Mouse (Mus musculus) bone marrow, adult 2 months (tissue): Measurements from ENCODE around the gene Gm11985. TPM values are rescaled to one million over a fixed set of nuclear protein-coding genes. Genes with fewer than 3 reads are reported as not detected.

Experiments used
- H3K27ac ChIP-seq: fragments of 200-500 bp; 2 replicates; pipeline ENCODE4 v1.5.1; 2012; ENCODE audit warnings: low read depth, mild to moderate bottlenecking, control low read depth, inconsistent platforms, low read length; ENCODE audit not compliant: control insufficient read depth, poor library complexity, insufficient read depth
- H3K4me1 ChIP-seq: fragments of 200-500 bp; 2 replicates; pipeline ENCODE4 v1.6.1; 2011; ENCODE audit warnings: low read length; ENCODE audit not compliant: control insufficient read depth, insufficient read depth
- H3K4me3 ChIP-seq: fragments of 200-500 bp; replicated peaks from 2 replicates; pipeline ENCODE3; 2011; ENCODE audit warnings: mild to moderate bottlenecking, low read depth, low read length, control low read depth; ENCODE audit not compliant: control insufficient read depth
- CTCF ChIP-seq: fragments of 200-500 bp; IDR thresholded peaks from 2 replicates; pipeline ENCODE4 v1.5.1; 2011; ENCODE audit warnings: low read length, control low read depth; ENCODE audit not compliant: control insufficient read depth, insufficient read depth
- POLR2A ChIP-seq: fragments of 200-500 bp; IDR thresholded peaks from 2 replicates; pipeline ENCODE4 v1.6.1; 2011; ENCODE audit warnings: low read depth, mild to moderate bottlenecking, control low read depth, low read length, borderline replicate concordance; ENCODE audit not compliant: control insufficient read depth
- WGBS: fragments of 180-500 bp; shearing (Covaris S2); methylation state at CpG from one replicate; pipeline ENCODE4 v1.1.7; 2018; 5-methylcytosine and 5-hydroxymethylcytosine counted together
- polyA plus RNA-seq: library from polyadenylated mRNA; stranded (reverse); fragments of >200 nt; gene quantifications from 2 replicates; pipeline ENCODE4 v1.2.4, GENCODE M21; 2011; ENCODE audit warnings: low replicate concordance; ENCODE audit not compliant: missing spikeins, insufficient read depth, insufficient read length

The Gm11985 gene
- polyA plus RNA-seq, result not detected in 2 replicates

- TF ChIP-seq POLR2A (no peak), CTCF (no peak)
- no peak within 1 kb of the TSS for H3K4me3 ChIP-seq
- H3K4me1 ChIP-seq, result no peaks in the 10 kb centered on the region
- no peak within 1 kb of the TSS for H3K27ac ChIP-seq
- 77% methylated on average over 13 of the region's 13 CpGs for WGBS
Measured at GRCm38 (mm10) chr11:7188469-7188868, at the start of gene Gm11985. TSS of gene Gm11985 (minus strand) at chr11:7188569.

DNA sequence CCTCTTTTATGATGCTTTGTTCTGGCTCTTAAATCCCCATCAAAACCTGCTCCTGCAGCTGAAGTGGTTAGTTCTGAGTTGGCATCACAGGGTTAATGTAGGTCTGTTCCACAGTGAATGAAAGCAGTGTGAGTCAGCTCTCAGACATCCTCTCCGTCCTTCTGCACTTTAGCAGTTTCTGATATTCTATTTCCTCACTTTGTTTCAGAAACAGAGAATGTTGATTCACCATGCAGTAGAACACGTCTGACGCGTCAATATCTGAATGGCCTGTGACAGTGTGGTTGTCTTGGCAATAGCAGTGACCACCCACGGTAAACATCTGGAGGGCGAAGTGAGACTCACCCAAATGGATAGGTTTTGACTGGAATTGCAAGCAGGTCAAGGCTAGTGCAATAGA is 49.3 kb upstream of the Gm11985 start:
- H3K27ac ChIP-seq, result no peak overlapping the region
- 52% methylated on average over 6 of the region's 6 CpGs for WGBS
- TF ChIP-seq CTCF, result no peak
- no peak for TF ChIP-seq POLR2A

GRCm38 (mm10) chr11:7236751-7237150 is 48.4 kb upstream of the Gm11985 start:
- Histone ChIP-seq H3K4me3 (no peak overlapping the region), H3K4me1 (no peaks in the 10 kb centered on the region), H3K27ac (no peak overlapping the region)
- TF ChIP-seq CTCF (no peak), POLR2A (no peak)
- 66% methylated on average over 2 of the region's 2 CpGs for WGBS

More for the DNA sequence above, 49.3 kb upstream of the Gm11985 start:
- H3K4me1 ChIP-seq, result no peaks in the 10 kb centered on the region
- no peak overlapping the region for H3K4me3 ChIP-seq

DNA sequence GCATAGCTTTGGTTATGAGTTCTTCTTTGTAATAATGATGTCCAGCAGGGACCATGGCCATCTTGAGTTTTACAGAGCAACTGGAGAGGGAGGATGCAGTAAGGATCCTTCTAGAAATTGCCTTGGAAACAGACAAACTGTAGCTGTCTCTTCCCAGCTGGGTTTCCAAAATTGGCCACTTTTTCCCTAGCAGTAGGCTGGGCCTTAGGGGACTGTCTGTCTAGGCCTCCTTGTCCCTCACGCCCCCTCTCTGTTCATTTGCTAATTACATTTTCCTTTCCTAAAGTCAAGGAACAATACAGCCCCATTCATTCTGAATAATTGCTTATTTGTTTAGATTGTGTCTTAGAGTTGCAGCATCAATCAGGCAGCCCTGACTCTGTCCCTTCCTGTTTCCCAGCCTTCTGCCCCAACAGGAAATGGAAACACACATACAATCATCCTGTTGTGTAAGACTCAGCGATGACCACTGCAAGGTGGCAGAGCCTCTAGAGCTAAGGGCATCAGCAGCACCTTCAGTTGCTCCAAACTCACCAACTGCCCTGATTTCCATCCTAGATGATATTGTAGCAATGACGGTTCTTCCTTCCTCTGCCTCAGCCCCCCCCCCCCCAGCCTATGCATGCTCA is 46.7 kb upstream of the Gm11985 start:
- TF ChIP-seq CTCF, result no peak
- TF ChIP-seq POLR2A, result no peak
- Histone ChIP-seq H3K27ac (no peak overlapping the region), H3K4me3 (no peak overlapping the region), H3K4me1 (no peaks in the 10 kb centered on the region)
- WGBS, result 34% methylated on average over 3 of the region's 3 CpGs

- TF ChIP-seq CTCF (no peak), POLR2A (no peak)
- Histone ChIP-seq H3K27ac (no peak overlapping the region), H3K4me1 (no peaks in the 10 kb centered on the region), H3K4me3 (no peak overlapping the region)
- WGBS, result 50% methylated on average over 1 of the region's 1 CpGs
Measured at GRCm38 (mm10) chr11:7234436-7234835, 46.1 kb upstream of the Gm11985 start.

GRCm38 (mm10) chr11:7233333-7233732 is 45.0 kb upstream of the Gm11985 start:
- H3K27ac ChIP-seq, result no peak overlapping the region
- TF ChIP-seq CTCF (no peak), POLR2A (no peak)
- WGBS, result 67% methylated on average over 2 of the region's 2 CpGs
- no peak overlapping the region for H3K4me3 ChIP-seq
- no peaks in the 10 kb centered on the region for H3K4me1 ChIP-seq

- no peak overlapping the region for H3K27ac ChIP-seq
- WGBS, result 78% methylated on average over 4 of the region's 4 CpGs
- TF ChIP-seq CTCF, result no peak
- no peak for TF ChIP-seq POLR2A
Measured at GRCm38 (mm10) chr11:7231958-7232357, 43.6 kb upstream of the Gm11985 start.

DNA sequence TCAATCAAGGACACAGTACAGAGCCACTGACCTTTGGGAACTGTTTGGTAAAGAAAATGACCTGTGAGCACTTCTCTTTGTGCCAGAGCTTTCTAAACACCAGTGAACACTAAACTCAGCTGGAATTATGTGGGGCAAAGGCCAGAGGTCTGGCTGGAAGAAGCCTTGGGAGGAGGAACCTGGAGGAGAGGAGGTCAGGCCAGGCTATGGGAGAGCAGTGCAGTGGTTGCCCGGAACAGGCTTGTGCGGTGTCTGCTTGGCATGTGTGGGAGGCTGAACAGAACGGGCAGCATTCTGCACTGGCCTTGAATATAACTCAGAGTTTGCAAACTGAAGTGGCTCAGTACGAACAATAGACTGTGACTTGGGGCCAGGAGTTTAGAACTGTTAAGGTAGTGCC is 41.6 kb upstream of the Gm11985 start:
- H3K4me3 ChIP-seq, result no peak overlapping the region
- 83% methylated on average over 4 of the region's 4 CpGs for WGBS
- H3K27ac ChIP-seq, result no peak overlapping the region
- TF ChIP-seq POLR2A (no peak), CTCF (no peak)
- H3K4me1 ChIP-seq, result no peaks in the 10 kb centered on the region

More at GRCm38 (mm10) chr11:7231958-7232357, 43.6 kb upstream of the Gm11985 start:
- Histone ChIP-seq H3K4me3 (no peak overlapping the region), H3K4me1 (no peaks in the 10 kb centered on the region)
